ENCODE assay signal across 8 mouse cellular contexts in genomic region chr1:153331796-153332443, GRCm38 (mm10). TPM values are rescaled to one million over a fixed set of nuclear protein-coding genes. Genes with fewer than 3 reads are reported as not detected.
DNase-seq lines count a peak whose midpoint lies in the region; ATAC-seq and TF ChIP-seq lines count a peak whose summit lies in the region.

No protein-coding gene starts in this region.

- peak in 2 of 3 experiments; percentile 33 to 49; a peak in 5 of 6 replicates for TF ChIP-seq CTCF in MEL (IDR thresholded peaks at IDR 0.05 in 2 of 3, conservative IDR thresholded peaks at IDR 0.05 in 1 of 3; ENCODE audit: control insufficient read depth in 1 of 3, insufficient read depth in 1 of 3, low read depth in 2 of 3, low read length in 3 of 3, poor library complexity in 1 of 3, severe bottlenecking in 1 of 3)
- no peak for TF ChIP-seq CTCF in thymus, adult 2 months (IDR thresholded peaks at IDR 0.05; ENCODE audit: borderline replicate concordance, control insufficient read depth, extremely low read depth, insufficient read depth, low read length, poor library complexity)

- H3K27ac ChIP-seq in MEL (ENCODE audit: control insufficient read depth, low read depth, low read length) = peak overlapping the region; percentile 49
- peak overlapping the region; percentile 96 for H3K27ac ChIP-seq in kidney, embryonic 14.5 days (ENCODE audit: low read depth, low read length)
- H3K27ac ChIP-seq in neural tube, embryonic 12.5 days = peak overlapping the region; percentile 82
- H3K27ac ChIP-seq in thymus, adult 2 months (ENCODE audit: control insufficient read depth, insufficient read depth, low read length) = no peak overlapping the region

- peak; percentile 35 for DNase-seq in 416B (ENCODE audit: low read depth)
- DNase-seq in MEL (ENCODE audit: low read depth, low spot score) = peak; percentile 71
- peak; percentile 62 for DNase-seq in embryo, embryonic 10.5 days (ENCODE audit: low spot score)
- DNase-seq in heart, adult 9 months (ENCODE audit: low spot score in 2 of 2) = peak; percentile 52 to 63
- peak; percentile 75 for DNase-seq in lung, adult 18-20 months
- peak; percentile 77 for DNase-seq in thymus, adult 2 months

- no peaks in the 10 kb centered on the region for H3K27me3 ChIP-seq in MEL (ENCODE audit: control insufficient read depth in 1 of 2, insufficient read depth in 2 of 2, low read length in 2 of 2)
- no peaks in the 10 kb centered on the region for H3K27me3 ChIP-seq in kidney, embryonic 14.5 days (ENCODE audit: control insufficient read depth, insufficient read depth, low read length)
- H3K27me3 ChIP-seq in neural tube, embryonic 12.5 days (replicated peaks) = no peaks in the 10 kb centered on the region
- peaks cover 3% of the 10 kb centered on the region; the same call in 1 of the 2 replicates for H3K27me3 ChIP-seq in thymus, adult 2 months (ENCODE audit: control insufficient read depth, insufficient read depth, low read length)

- H3K4me1 ChIP-seq in MEL (ENCODE audit: control insufficient read depth in 1 of 2, insufficient read depth in 2 of 2, low read length in 2 of 2) = peaks cover 2 to 4% of the 10 kb centered on the region in 2 experiments; a peak in 1 of 4 replicates
- H3K4me1 ChIP-seq in kidney, embryonic 14.5 days (ENCODE audit: control insufficient read depth, insufficient read depth, low read length) = peaks cover 26% of the 10 kb centered on the region
- peaks cover 27% of the 10 kb centered on the region for H3K4me1 ChIP-seq in neural tube, embryonic 12.5 days
- peaks cover 12% of the 10 kb centered on the region for H3K4me1 ChIP-seq in thymus, adult 2 months (replicated peaks; ENCODE audit: control insufficient read depth, insufficient read depth, low read length)

- peak; percentile 63 for ATAC-seq in kidney, embryonic 14.5 days (ENCODE audit: low FRiP score, low TSS enrichment)
- peak; percentile 59 for ATAC-seq in neural tube, embryonic 12.5 days (ENCODE audit: low FRiP score, low read depth)

- H3K36me3 ChIP-seq in MEL (ENCODE audit: control insufficient read depth in 1 of 2, insufficient read depth in 2 of 2, low read length in 2 of 2) = peaks cover 0 to 6% of the 10 kb centered on the region in 2 experiments; a peak in 3 of 4 replicates
- H3K36me3 ChIP-seq in kidney, embryonic 14.5 days (ENCODE audit: control insufficient read depth, insufficient read depth, low read length) = 0 out of 2 replicates have a peak, but pooled peaks cover 8% of the 10 kb centered on the region
- no peaks in the 10 kb centered on the region for H3K36me3 ChIP-seq in neural tube, embryonic 12.5 days
- H3K36me3 ChIP-seq in thymus, adult 2 months (ENCODE audit: control insufficient read depth, insufficient read depth, low read length) = no peaks in the 10 kb centered on the region

- under 1% methylated on average over 36 of the region's 42 CpGs for WGBS in kidney, embryonic 14.5 days
- WGBS in neural tube, embryonic 12.5 days = under 1% methylated on average over 42 of the region's 42 CpGs
- under 1% methylated on average over 42 of the region's 42 CpGs for WGBS in thymus, adult 2 months

- peak overlapping the region; percentile 88 for H3K9ac ChIP-seq in MEL (ENCODE audit: control insufficient read depth, low read depth, low read length, poor library complexity, severe bottlenecking)
- peak overlapping the region; percentile 97 for H3K9ac ChIP-seq in kidney, embryonic 14.5 days (ENCODE audit: low read depth, low read length)
- peak overlapping the region; percentile 95 for H3K9ac ChIP-seq in neural tube, embryonic 12.5 days

- TF ChIP-seq EP300 in MEL (IDR thresholded peaks at IDR 0.05; ENCODE audit: low read depth in 1 of 2, low read length in 2 of 2) = no peak

- H3K79me2 ChIP-seq in MEL (ENCODE audit: control insufficient read depth, insufficient read depth, low read length, poor library complexity) = peaks cover 22% of the 10 kb centered on the region

- no peaks in the 10 kb centered on the region for H3K9me3 ChIP-seq in MEL (replicated peaks; ENCODE audit: insufficient read depth, low read length)
- H3K9me3 ChIP-seq in kidney, embryonic 14.5 days (ENCODE audit: control insufficient read depth, low read length) = no peaks in the 10 kb centered on the region
- no peaks in the 10 kb centered on the region for H3K9me3 ChIP-seq in neural tube, embryonic 12.5 days

- H3K4me2 ChIP-seq in kidney, embryonic 14.5 days (replicated peaks; ENCODE audit: low read depth, low read length) = peak overlapping the region; percentile 80
- peak overlapping the region; percentile 97 for H3K4me2 ChIP-seq in neural tube, embryonic 12.5 days (replicated peaks)

- no peak; the same call in 1 of the 2 replicates for TF ChIP-seq RAD21 in MEL (IDR thresholded peaks at IDR 0.05; ENCODE audit: low read depth, low read length)

- peak overlapping the region; percentile 60 to 93 for H3K4me3 ChIP-seq in MEL (ENCODE audit: control insufficient read depth in 1 of 2, insufficient read depth in 1 of 2, low read depth in 2 of 2, low read length in 2 of 2)
- peak overlapping the region; percentile 97 for H3K4me3 ChIP-seq in kidney, embryonic 14.5 days (ENCODE audit: low read length)
- peak overlapping the region; percentile 94 for H3K4me3 ChIP-seq in neural tube, embryonic 12.5 days
- peak overlapping the region; percentile 60 for H3K4me3 ChIP-seq in thymus, adult 2 months (ENCODE audit: control insufficient read depth, insufficient read depth, low read length)

- TF ChIP-seq POLR2A in MEL (IDR thresholded peaks at IDR 0.05; ENCODE audit: control insufficient read depth in 1 of 2, insufficient read depth in 1 of 2, low read depth in 1 of 2, low read length in 2 of 2, poor library complexity in 1 of 2) = no peak
- no peak for TF ChIP-seq POLR2A in thymus, adult 2 months (IDR thresholded peaks at IDR 0.05; ENCODE audit: control insufficient read depth, extremely low read depth, insufficient read depth, low read length, poor library complexity)

TF ChIP-seq in MEL, 35 proteins besides CTCF, POLR2A, EP300 and RAD21:
- TF ChIP-seq KAT2A (conservative IDR thresholded peaks at IDR 0.05; ENCODE audit: low read depth, low read length) (no peak), CHD2 (IDR thresholded peaks at IDR 0.05; ENCODE audit: low read length) (no peak), SIN3A (IDR thresholded peaks at IDR 0.05; ENCODE audit: low read length) (peak; percentile 11; the same call in 1 of the 2 replicates), NRF1 (IDR thresholded peaks at IDR 0.05; ENCODE audit: insufficient read depth, low read depth, low read length, poor library complexity, severe bottlenecking) (no peak), JUND (IDR thresholded peaks at IDR 0.05; ENCODE audit: low read depth, low read length) (no peak), MXI1 (IDR thresholded peaks at IDR 0.05; ENCODE audit: low read depth, low read length) (peak; percentile 65), ETS1 (IDR thresholded peaks at IDR 0.05; ENCODE audit: low read depth, low read length) (0 out of 2 replicates have a peak, but pooled peaks have one; percentile 2), TBP (IDR thresholded peaks at IDR 0.05; ENCODE audit: low read depth, low read length) (0 out of 2 replicates have a peak, but pooled peaks have one; percentile 23), SMC3 (IDR thresholded peaks at IDR 0.05; ENCODE audit: low read depth, low read length) (peak; percentile 29), MYC (IDR thresholded peaks at IDR 0.05; ENCODE audit: low read depth, low read length) (0 out of 2 replicates have a peak, but pooled peaks have one; percentile 9)

RNA-seq across cellular contexts. Expression of gene Lamc1, which starts 0.7 kb away (rescaled TPM):
- 13.1 and 15.2 TPM in 2 replicates for total RNA-seq in MEL (2012; rRNA removed)
- polyA plus RNA-seq in MEL (2012; ENCODE audit: insufficient read depth in 1 of 2, insufficient read length in 2 of 2, low read depth in 1 of 2, low replicate concordance in 2 of 2, missing spikeins in 1 of 2) = 100 to 1,000 TPM in 1 of 2 experiments, 10 to 100 TPM in 1; 32.4 to 174 TPM
- polyA plus RNA-seq in kidney, embryonic 14.5 days (2014; fragmentation: Nextera tagmentation; extraction: Ambion mirVana) = 112 and 151 TPM in 2 replicates
- polyA plus RNA-seq in neural tube, embryonic 12.5 days (2016; fragmentation: Nextera tagmentation; extraction: Ambion mirVana) = 31.7 and 36.8 TPM in 2 replicates
- 30.3 and 30.5 TPM in 2 replicates for polyA plus RNA-seq in thymus, adult 2 months (2012; rRNA removed)
